Mouse (Mus musculus) kidney, adult 2 months (tissue): ENCODE data around the gene Spire2. TPM values are rescaled to one million over a fixed set of nuclear protein-coding genes. Genes with fewer than 3 reads are reported as not detected.

Experiments
- DNase-seq: peaks from one replicate; pipeline ENCODE4 v3.0.0; 2021
- H3K27ac ChIP-seq: fragments of 200-500 bp; 2 replicates; pipeline ENCODE4 v1.5.1; 2012; ENCODE audit warnings: low read depth, low read length, control low read depth, inconsistent platforms; ENCODE audit not compliant: insufficient read depth
- H3K27me3 ChIP-seq: fragments of 200-500 bp; replicated peaks from 2 replicates; pipeline ENCODE4 v1.6.1; 2012; ENCODE audit warnings: mild to moderate bottlenecking, moderate library complexity, low read length, inconsistent platforms; ENCODE audit not compliant: control insufficient read depth, insufficient read depth
- H3K36me3 ChIP-seq: fragments of 200-500 bp; 2 replicates; pipeline ENCODE4 v1.6.1; 2012; ENCODE audit warnings: mild to moderate bottlenecking, moderate library complexity, low read length, inconsistent platforms; ENCODE audit not compliant: control insufficient read depth, insufficient read depth
- H3K4me1 ChIP-seq: fragments of 200-500 bp; 2 replicates; pipeline ENCODE4 v1.6.1; 2011; ENCODE audit warnings: low read length; ENCODE audit not compliant: control insufficient read depth, insufficient read depth
- H3K4me3 ChIP-seq: fragments of 200-500 bp; 2 replicates; pipeline ENCODE4 v1.5.1; 2011; ENCODE audit warnings: mild to moderate bottlenecking, low read depth, low read length, control low read depth; ENCODE audit not compliant: insufficient read depth
- CTCF ChIP-seq: fragments of 200-500 bp; conservative IDR thresholded peaks from 2 replicates; pipeline ENCODE4 v1.5.1; 2011; ENCODE audit warnings: low read depth, mild to moderate bottlenecking, control low read depth, low read length, moderate library complexity, mixed read lengths; ENCODE audit not compliant: insufficient read depth, insufficient read length
- POLR2A ChIP-seq: fragments of 200-500 bp; IDR thresholded peaks from one replicate; pipeline ENCODE4 v1.6.1; 2011; ENCODE audit warnings: low read depth, low read length, control low read depth
- WGBS: fragments of 180-500 bp; shearing (Covaris S2); methylation state at CpG from one replicate; pipeline ENCODE4 v1.1.7; 2018; 5-methylcytosine and 5-hydroxymethylcytosine counted together
- polyA plus RNA-seq: library from polyadenylated mRNA; depleted of rRNA; stranded (reverse); fragments of >200 nt; gene quantifications from 2 replicates; pipeline ENCODE4 v1.2.3, GENCODE M21; 2012

The Spire2 gene
- polyA plus RNA-seq, 1 experiment = 6.0 TPM

DNA sequence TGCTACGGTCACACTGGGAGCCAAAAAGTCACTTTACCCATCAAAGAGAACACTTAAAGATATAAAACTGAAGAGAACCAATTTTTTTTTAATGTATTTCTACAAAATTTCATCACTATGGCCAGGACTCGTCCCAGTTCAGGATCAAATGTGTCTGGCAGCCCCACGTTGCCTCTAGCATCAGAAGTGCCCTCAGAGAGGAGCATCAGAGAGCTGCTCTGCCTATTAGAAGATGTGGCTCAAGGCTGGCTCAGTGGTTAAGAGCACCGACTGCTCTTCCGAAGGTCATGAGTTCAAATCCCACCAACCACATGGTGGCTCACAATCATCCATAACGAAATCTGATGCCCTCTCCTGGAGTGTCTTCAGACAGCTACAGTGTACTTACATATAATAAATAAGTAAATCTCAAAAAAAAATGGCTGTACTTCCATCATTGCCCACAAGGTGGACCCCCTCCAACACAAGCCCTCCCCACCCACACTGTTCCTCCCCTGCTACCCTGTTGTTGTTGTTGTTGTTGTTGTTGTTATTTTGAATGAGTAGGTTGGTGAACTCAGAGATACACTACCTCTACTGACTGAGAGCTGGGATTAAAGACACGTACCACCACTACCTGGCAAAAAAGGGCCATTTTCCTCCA is 12.9 kb upstream of the Spire2 start:
- Histone ChIP-seq H3K4me3 (no peak overlapping the region), H3K27me3 (no peaks in the 10 kb centered on the region), H3K4me1 (peaks cover 4% of the 10 kb centered on the region; the same call in 1 of the 2 replicates), H3K36me3 (no peaks in the 10 kb centered on the region), H3K27ac (no peak overlapping the region)
- DNase-seq = peak; percentile 66
- 39% methylated on average over 7 of the region's 7 CpGs for WGBS
- TF ChIP-seq POLR2A = no peak
- peak; percentile 66 for TF ChIP-seq CTCF

DNA sequence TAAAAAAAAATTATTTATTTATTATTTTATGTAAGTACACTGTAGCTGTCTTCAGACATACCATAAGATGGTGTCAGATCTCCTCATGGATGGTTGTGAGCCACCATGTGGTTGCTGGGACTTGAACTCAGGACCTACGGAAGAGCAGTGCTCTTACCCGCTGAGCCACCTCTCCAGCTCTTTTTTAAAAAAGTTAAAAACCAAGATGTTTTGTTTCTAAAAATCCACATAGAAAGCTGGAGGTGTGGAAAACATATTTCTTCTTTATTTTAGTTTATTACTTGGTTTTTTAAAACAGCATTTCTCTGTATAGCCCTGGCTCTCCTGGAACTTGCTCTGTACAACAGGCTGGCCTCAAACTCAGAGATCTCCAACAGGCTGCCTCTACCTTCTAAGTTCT is 4.0 kb upstream of the Spire2 start:
- 94% methylated on average over 2 of the region's 2 CpGs for WGBS
- no peaks in the 10 kb centered on the region for H3K27me3 ChIP-seq
- TF ChIP-seq POLR2A = no peak
- TF ChIP-seq CTCF = no peak
- H3K4me3 ChIP-seq = no peak overlapping the region
- DNase-seq = no peak
- no peaks in the 10 kb centered on the region for H3K4me1 ChIP-seq
- no peak overlapping the region for H3K27ac ChIP-seq
- H3K36me3 ChIP-seq = no peaks in the 10 kb centered on the region

- TF ChIP-seq CTCF = no peak
- TF ChIP-seq POLR2A = no peak
- WGBS = 93% methylated on average over 4 of the region's 4 CpGs
These were observed 3.2 kb upstream of the Spire2 start for GRCm38 (mm10) chr8:123329350-123329749.

DNA sequence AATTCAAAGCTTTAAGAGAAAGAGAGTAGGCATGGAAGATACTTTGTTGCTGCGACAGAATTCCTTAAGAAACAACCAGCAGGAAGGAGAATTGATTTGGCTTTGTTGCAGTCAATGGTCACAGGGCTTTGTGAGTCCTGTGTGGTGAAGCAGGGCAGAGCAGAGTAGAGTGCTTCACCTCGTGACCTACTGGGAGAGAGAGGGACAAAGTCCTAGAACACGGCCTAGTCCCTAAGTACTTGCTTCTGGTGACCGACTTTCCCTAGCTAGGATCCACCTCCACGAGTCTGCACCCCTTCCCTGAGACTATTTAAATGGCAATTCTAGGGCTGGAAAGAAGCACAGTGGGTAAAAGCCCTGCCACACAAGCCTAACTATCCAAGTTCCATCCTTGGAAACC is 2.6 kb upstream of the Spire2 start:
- Histone ChIP-seq H3K4me1 (no peaks in the 10 kb centered on the region), H3K27me3 (no peaks in the 10 kb centered on the region), H3K27ac (no peak overlapping the region), H3K4me3 (no peak overlapping the region), H3K36me3 (no peaks in the 10 kb centered on the region)
- TF ChIP-seq CTCF = no peak
- no peak for TF ChIP-seq POLR2A
- WGBS = 54% methylated on average over 5 of the region's 5 CpGs
- peak; percentile 68 for DNase-seq

More at GRCm38 (mm10) chr8:123329350-123329749, 3.2 kb upstream of the Spire2 start:
- Histone ChIP-seq H3K27me3 (no peaks in the 10 kb centered on the region), H3K4me1 (no peaks in the 10 kb centered on the region), H3K4me3 (no peak overlapping the region), H3K27ac (no peak overlapping the region), H3K36me3 (no peaks in the 10 kb centered on the region)
- DNase-seq = no peak

DNA sequence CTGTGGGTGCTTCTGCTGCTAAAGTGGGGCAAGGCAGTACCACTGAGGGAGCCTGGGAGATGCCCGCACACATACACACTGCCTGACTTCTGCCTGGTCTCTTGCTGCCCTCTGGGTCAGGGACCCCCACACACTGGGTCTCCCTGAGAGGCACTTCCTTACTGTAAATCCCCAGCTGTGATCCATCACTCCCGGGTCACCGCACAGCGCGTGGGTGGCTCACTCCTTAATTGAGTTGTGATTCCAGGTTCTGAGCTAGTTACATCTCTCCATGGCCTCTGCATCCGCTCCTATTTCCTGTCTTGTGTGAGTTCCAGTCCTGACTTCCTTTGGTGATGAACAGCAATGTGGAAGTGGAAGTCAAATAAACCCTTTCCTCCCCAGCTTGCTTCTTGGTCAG is 1.8 kb upstream of the Spire2 start:
- H3K27me3 ChIP-seq = no peaks in the 10 kb centered on the region
- WGBS = 20% methylated on average over 6 of the region's 6 CpGs
- DNase-seq = no peak
- no peak overlapping the region for H3K4me3 ChIP-seq
- no peak for TF ChIP-seq POLR2A
- no peak for TF ChIP-seq CTCF
- no peak overlapping the region for H3K27ac ChIP-seq
- no peaks in the 10 kb centered on the region for H3K36me3 ChIP-seq
- no peaks in the 10 kb centered on the region for H3K4me1 ChIP-seq

DNA sequence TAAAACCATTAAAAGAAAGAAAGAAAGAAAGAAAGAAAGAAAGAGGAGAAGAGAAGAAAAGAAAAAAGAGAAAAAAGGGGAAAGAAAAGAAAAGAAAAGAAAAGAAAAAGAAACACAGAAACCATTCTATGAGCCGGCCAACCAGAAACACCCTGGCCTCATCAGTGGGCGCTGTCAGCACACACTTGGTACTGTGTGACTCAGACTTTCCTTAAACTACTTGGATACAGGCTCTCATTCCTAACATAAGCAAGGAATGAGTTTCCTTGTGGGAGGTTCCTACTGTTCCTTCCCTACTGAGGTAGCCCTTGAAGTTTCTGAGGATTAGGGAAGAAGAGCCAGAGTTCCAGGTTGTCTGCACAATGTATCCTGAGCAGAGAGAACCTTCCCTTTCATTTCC is 1.2 kb upstream of the Spire2 start:
- Histone ChIP-seq H3K4me1 (no peaks in the 10 kb centered on the region), H3K4me3 (no peak overlapping the region), H3K36me3 (no peaks in the 10 kb centered on the region), H3K27me3 (no peaks in the 10 kb centered on the region), H3K27ac (no peak overlapping the region)
- DNase-seq = no peak
- no peak for TF ChIP-seq CTCF
- no peak for TF ChIP-seq POLR2A
- 67% methylated on average over 2 of the region's 2 CpGs for WGBS

DNA sequence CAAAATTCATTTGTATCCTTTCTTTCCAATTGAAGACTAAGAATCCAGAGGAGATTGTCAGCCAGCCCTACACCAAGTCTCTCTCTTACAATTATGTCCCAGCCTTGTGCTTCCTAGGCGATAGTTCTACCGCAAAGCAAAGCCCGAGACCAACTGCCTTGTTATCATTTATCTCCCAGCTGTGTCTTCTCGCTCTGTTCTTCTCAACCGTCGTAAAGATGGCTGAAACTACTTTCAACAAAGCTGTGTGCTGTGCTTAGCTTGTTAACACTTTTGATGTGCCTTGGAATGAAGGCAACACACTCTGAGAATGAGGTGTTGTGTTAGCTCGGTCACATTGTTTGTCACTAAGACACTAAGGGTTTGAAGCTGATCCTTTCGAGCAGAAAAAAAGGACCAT is 703 bp upstream of the Spire2 start:
- Histone ChIP-seq H3K36me3 (no peaks in the 10 kb centered on the region), H3K4me1 (no peaks in the 10 kb centered on the region), H3K4me3 (no peak overlapping the region), H3K27me3 (no peaks in the 10 kb centered on the region), H3K27ac (no peak overlapping the region)
- 37% methylated on average over 8 of the region's 8 CpGs for WGBS
- DNase-seq = no peak
- TF ChIP-seq CTCF (no peak), POLR2A (no peak)
